Mouse (Mus musculus): Measurements from ENCODE around the gene Ctsa.

The Ctsa gene

DNA sequence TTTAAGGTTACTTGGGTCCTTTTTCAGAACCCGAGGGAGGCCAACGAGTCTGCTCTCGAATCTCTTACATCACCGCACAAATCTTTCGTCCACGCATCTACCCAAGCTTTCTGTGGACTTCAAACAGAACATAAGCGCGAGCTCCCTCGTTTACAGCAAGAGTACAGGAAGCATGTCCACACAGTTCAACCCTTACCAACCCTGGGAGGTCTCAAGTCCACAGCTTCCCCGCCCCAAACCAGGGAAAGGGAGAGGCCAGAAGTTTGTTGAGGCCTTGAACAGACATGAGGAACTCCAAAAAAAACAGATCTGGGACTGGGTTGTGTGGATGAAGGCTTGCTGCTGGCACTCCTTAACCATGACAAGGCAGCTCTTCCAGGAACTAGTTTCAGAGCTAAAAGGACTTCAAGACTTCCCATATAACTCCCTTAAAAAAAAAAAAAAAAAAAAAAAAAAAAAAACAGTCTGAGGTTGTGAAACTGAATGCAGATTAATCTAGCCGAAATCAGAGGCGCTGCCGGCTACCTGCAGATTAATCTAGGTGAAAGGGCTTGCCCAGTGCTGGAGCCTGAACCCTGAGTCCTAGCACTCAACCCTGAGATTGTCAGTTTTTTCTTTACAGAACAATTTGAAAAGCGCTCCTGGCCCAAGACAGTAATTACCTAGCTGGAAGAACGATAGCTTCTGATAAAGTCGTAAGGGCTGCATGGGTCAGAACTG lies 29.3 kb upstream of the Ctsa start:
- in situ Hi-C loops (cut with MboI; ENCODE audit: unreplicated experiment in 2 of 2), result no loop called here

DNA sequence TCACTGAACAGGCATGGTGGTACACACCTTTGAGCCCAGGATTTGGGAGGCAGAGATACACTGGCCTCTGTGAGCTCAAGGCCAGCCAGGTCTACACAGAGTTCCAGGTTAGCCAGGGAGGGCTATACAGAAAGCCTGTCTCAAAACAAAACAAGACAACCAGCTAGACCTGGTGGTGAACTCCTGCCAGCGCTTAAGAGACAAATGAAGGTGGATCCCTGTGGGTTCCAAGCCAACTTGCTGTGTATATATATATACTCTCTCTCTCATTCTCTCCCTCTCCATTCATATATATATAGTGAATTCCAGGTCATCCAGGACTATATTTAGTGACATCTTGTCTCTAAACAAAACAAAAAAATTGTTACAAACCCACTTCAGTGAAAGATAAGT lies 28.8 kb upstream of the Ctsa start:
- in situ Hi-C loops (cut with MboI; ENCODE audit: unreplicated experiment in 2 of 2), result no loop called here

DNA sequence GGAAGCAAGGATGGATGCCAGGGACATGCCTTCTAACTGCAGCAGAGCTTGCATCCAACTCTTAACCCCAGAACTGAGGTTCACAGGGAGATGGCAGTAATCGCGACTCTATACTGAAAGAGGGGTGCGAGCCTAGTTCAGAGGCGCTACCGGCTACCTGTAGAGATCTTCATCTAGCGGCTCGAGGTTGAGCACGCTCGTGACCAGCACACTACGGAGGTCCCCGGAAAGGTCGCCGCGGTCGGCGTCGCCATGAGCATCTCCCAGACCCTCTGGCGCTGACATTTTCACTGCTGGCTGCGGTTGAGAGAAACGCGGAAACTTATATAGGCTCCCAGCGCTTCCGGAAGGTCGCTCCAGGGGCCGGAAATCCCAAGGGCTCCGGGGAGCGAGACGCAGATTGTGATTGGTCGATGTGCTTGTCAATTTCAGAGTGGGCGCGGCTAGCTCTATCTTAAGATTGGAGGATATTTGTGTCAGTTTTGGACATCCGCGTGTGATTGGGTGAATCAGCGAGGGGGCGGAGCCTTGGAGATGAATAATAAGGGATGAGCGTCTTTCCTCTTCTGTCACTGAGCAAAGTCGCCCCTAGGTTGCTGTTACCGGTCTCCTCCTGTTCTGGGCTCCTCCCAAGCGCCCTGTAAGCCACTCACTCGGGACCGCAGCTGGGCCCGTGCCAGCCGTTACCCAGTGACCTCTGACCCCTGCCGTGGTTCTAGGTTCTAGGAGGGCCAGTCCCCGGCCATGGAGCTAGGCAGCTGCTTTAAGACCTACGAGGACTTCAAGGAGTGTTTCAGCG lies 27.9 kb upstream of the Ctsa start, which contains the start of the genes Acot8 and Zswim3:
Acot8 (minus strand) TSS at position 350 of the 799 bp plus-strand sequence.
Zswim3 (plus strand) TSS at position 566 of the 799 bp plus-strand sequence.
- in situ Hi-C loops (cut with MboI; ENCODE audit: unreplicated experiment in 2 of 2), result no loop called here

DNA sequence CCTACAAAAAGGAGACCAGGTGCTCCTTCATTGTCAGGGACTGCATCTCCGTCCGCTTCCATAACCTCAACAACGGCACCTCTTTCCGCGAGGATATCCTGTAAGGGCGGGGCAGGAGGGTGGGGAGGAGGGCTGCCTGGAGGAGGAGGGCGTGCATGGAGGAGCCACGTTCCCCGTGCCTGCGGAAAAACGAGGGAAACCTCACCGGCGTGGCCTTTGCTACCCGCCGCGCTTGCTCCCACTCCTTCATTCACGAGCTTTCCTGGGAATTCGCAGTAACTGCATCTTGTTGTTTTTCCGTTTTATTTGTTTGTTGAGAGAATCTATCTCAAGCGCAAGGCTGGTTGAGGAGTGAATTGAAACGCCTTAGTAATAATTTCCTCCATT lies 27.3 kb upstream of the Ctsa start:
- in situ Hi-C loops (cut with MboI; ENCODE audit: unreplicated experiment in 2 of 2), result no loop called here

DNA sequence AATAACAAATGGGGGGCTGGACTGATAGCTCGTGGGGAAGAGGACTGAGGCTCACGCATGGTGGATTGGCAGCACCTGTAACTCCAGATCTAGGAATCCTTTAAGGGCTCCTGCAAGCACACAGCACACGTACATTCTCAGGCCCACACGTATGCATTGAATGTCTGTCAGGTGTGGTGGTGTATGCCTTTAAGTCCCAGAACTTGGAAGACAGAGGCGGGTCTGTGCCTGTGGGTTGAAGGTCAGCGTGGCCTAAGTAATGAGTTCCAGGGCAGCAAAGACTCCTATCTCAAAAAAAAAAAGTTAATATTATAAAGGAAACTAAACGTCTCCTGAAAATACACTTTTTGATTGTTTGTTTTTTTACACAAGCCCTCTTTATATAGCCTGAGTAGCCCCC lies 26.1 kb upstream of the Ctsa start:
- in situ Hi-C loops (cut with MboI; ENCODE audit: unreplicated experiment in 2 of 2), result no loop called here

DNA sequence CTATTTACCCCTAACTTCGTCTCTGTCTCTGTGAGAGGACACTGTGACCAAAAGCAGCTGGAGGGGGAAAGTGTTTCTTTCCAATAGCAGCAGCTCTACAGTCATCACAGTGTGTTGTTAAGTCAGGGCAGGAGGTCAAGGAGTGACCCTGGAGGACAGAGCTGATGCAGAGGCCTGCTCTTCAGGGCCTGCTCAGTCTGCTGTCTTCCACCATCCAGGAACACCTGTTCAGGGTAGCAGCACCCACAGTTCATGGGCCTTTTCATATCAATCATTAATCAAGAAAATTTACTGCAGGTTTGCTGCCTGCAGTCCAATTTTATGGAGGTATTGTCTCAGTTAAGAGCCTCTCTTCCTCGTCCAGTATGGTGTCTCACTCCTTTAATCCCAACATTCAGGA lies 19.1 kb upstream of the Ctsa start:
- in situ Hi-C loops (cut with MboI; ENCODE audit: unreplicated experiment in 2 of 2), result no loop called here

DNA sequence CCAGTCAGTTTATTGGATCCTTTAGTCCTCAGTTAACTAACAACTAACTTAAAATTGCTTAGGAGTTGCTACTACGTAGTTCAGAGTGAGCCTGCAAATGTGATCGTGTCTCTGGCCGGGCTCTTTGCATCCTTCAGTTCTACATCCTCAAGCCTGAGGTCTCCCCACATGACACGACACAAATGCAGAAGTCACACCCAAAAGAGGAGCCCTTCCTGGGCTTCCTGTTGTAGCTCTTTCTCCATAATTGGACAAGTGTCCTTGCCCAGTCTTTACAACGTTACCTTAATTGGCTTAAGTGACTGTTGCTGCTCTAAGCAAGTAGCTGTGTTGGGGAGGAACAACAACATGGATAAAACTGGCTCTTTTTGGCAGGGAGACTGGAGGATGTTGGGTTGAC lies 17.3 kb upstream of the Ctsa start:
- in situ Hi-C loops (cut with MboI; ENCODE audit: unreplicated experiment in 2 of 2), result no loop called here

DNA sequence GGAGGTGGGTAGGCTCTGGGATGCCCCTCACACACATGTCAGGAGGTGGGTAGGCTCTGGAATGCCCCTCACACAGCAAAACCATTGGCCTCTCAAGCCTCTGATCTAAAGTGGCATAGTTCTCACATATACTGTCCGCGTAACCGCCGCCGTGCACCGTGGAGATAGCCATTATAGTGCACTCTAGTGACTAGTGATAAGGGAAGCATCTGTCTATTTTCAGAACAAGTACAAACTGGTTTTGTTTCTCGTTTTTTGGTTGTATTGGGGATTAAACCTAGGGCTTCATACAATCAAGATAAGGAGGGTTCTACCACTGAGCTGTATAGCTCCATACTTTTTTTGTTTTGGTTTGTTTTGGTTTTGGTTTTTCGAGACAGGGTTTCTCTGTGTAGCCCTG lies 16.9 kb upstream of the Ctsa start:
- in situ Hi-C loops (cut with MboI; ENCODE audit: unreplicated experiment in 2 of 2), result no loop called here

DNA sequence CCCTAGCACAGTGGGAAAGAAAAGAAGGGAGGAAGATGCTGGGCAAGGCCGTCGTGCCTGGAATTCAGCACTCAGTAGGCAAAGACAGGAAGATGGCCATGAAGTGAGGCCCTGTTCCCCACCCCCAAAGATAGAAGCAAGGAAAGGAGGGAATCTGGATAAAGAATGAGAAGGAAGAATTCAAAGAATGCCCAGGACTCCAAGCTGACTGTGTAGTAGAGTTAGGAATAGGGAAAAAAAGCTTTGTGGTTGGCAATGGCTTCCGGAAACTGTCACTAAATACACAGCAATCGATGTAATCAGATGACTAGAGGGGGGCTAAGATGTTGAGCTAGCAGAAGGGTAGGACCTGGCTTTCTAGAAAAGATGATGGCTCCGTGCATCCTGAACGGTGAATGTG lies 15.5 kb upstream of the Ctsa start:
- in situ Hi-C loops (cut with MboI; ENCODE audit: unreplicated experiment in 2 of 2), result no loop called here

DNA sequence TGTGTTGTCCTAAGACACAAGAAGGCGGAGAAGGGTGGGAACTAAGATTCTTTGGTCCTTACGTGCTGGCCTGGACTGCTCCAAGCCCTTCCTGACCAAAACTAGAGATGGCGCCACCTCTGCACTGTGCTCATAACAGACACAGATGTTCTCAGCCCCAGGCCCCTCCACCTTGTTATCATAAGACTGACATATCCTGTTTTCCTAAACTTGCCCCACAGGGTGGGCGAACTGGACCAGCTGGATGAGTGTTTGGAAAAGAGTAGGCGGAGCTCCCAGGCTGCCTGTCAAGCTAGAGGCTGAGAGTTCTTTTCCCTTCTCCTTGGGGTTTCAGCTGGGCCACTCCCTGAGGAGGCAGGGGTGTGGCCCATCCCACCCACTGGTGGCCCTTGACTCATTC lies 15.0 kb upstream of the Ctsa start:
- in situ Hi-C loops (cut with MboI; ENCODE audit: unreplicated experiment in 2 of 2), result no loop called here

DNA sequence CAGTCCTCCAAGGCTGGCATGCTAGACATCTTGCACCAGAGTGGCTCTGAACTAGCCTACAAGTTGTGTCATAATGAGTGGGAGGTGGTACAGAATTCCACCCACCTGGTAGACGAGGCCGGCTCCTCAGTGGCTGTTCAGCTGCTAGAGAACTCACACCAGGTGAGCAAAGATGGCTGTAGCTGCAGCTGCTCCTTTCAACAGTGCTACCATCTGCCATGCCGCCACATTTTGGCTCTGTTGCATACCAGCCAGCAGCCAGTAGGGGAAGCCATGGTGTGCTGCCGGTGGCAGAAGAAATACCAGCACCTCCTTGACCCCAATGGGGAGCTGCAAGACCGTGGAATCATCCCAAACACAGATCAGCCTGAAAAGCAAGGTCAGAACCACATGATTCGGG lies 11.6 kb upstream of the Ctsa start:
- in situ Hi-C loops (cut with MboI; ENCODE audit: unreplicated experiment in 2 of 2), result no loop called here

DNA sequence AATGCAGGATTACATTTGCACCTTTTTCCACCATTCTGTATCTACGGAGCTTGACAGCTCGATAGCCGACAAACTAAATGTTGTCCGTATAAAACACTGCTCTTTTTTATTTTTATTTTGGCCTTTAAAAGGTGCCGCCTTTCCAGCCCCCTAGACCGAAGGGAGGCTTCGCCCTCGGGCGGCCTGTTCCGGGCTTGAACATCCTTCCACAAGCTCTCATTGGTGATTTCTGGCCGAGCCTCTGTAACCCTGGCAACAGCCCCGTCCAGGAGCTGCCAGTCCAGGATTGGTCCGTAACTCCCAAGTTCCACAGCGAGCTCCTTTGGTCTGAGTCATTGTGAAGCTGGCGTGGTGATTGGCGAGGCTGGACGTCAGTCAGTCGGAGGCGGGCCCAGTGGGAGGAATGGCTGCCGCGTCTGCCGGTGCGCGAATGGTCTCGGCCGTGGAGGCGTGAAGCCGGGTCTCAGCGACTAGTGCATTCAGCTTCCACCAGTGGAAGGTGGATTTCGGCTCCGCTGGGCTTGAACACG lies 10.0 kb upstream of the Ctsa start, which contains the start of gene Zswim1:
Zswim1 (plus strand) TSS at position 51 of the 530 bp plus-strand sequence.
- in situ Hi-C loops (cut with MboI; ENCODE audit: unreplicated experiment in 2 of 2), result no loop called here

DNA sequence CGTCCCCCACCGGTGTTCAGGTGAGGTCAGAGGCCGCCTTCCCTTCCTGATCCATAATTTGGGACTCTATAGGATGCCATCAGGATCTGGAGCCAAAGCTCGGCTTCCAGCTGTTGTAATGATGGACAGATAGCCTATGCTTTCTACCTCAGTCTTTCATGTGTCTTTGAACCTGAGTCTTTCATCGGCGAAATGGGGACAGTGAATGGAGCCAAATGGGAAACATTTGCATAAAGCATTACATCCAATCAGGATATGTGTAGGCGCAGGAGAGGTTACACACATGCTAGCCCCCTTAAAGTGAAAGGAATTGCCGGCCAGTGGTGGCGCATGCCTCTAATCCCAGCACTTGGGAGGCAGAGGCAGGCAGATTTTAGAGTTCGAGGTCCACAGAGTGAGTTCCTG lies 9.5 kb upstream of the Ctsa start:
- in situ Hi-C loops (cut with MboI; ENCODE audit: unreplicated experiment in 2 of 2), result no loop called here

DNA sequence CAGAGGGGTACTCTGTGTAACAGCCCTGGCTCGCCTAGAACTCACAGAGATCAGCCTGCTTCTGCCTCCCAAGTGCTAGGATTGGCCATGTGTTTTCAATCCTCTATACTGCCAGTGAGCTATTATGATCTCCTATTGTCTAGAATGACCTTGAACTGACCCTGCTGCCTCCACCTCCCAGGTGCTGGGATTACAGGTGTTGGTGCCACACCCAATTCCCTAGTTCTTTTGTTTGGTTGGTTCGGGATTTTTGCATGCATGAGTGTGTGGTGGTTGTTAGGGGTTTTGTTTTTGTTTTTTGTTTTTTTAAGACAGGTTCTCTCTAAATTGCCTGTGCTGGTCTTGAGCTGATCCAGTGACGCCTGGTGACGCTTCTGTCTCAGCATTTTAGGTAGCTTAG lies 8.7 kb upstream of the Ctsa start:
- in situ Hi-C loops (cut with MboI; ENCODE audit: unreplicated experiment in 2 of 2), result no loop called here

DNA sequence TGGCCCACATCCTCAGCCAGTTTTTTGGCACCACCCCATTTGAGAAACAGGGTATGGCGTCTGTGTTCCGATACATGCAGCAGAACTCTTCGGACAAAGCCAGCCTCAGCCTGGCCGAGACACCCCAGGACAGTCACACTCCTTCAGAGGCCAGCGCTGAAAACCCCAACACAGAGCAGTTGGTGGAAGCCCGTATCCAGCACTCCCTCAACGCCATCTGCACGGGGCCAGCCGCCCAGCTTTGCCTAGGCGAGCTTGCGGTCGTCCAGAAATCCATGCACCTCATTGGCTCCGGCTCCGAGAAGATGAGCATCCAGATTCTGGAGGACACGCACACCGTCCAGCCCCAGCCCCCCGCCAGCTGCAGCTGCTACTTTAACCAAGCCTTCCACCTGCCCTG lies 7.2 kb upstream of the Ctsa start:
- in situ Hi-C loops (cut with MboI; ENCODE audit: unreplicated experiment in 2 of 2), result no loop called here

DNA sequence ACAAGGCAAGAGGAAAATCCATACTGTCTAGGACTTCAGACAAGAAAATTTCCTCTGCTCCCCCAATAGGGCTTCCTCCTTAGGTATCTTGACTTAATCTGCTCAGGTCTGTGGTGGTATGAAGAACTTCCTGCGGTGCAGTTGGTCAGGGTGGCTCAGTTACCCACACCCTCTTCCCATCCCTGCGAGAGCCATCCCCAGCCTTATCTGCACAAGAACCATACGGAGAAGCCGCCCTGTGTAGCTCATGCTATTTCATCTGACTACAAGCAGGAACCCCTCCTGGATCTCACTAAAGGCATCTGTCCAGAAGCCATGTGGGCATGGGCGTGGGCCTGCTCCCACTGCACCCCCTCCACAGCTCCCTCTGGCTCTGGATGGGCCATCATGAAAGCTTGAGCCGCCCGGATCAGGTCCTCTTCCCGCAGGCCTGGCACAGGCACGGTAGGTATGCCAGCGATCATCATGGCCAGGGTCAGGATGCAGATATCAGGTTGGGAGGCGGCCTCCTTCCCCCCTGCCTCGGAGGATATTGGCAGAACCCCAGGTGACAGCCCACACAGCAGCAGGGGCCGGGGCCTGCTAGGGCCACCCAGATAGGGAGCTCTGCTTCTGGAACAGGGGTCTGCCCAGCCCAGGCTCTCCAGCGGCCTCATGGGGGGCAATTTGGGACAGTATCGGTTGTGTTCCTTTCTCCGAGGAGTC lies 5.4 kb upstream of the Ctsa start:
- in situ Hi-C loops (cut with MboI; ENCODE audit: unreplicated experiment in 2 of 2), result no loop called here

DNA sequence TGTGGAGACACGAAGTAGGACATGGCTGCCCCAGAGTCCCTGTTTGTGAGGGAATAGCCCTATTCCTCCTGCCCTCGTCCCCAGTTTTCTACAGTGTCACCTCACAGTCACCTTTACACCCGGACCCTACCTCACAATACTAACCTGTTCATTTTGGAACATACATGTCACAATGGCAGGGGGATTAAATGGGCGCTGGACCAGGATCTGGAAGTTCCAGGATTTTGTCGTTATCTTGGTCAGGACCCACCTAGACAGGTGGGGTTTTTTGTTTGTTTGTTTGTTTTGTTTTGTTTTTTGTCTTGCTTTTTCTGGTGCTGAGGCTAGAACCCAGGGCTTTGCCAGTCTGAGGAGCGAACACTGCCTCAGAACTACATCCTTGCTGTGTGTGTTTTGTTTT lies 4.2 kb upstream of the Ctsa start, which contains the start of gene Spata25:
Spata25 (minus strand) TSS at position 101 of the 400 bp plus-strand sequence.
- in situ Hi-C loops (cut with MboI; ENCODE audit: unreplicated experiment in 2 of 2), result no loop called here

DNA sequence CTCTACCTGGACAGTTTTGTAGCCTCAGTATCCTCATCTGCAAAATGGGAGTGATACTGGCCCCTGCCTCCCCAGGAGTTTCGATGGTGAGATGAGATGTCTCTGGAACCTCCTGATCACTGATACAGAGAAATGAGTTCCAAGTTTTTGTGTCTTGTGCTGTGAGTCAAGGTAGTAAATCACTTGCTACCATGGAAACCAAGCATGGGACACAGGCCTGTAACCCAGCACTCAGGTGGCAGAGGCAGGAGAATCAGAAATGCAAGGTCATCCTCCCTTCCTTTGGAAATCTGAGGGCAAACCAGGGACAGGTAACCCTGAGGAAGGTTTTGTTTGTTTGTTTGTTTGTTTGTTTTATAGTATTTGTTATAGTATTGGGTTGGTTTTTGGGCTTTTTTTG lies 3.6 kb upstream of the Ctsa start:
- in situ Hi-C loops (cut with MboI; ENCODE audit: unreplicated experiment in 2 of 2), result no loop called here

DNA sequence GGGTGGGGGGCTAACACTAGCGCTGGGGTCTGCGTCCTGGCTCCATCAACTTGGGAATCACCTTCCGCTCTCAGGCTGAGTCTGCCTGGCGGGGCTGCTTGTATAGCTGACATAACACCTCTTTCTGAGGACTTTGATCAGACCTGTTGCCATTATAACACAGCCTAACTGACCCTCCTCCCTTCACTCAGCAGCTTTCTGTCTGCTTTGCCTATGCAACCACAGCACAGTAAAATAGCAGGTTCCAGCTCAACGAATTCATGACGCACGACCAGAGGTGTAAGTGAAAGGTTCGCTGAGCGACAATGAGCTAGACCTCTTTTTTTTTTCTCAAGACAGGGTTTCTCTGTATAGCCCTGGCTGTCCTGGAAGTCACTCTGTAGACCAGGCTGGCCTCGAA lies 1.6 kb upstream of the Ctsa start:
- in situ Hi-C loops (cut with MboI; ENCODE audit: unreplicated experiment in 2 of 2), result loop anchor here (5.0 kb wide), 4 partner anchors 41 to 81 kb away; partner anchors contain the start of genes Pcif1 (in 1 of the 2) and Zfp335 (in 1 of the 2)

DNA sequence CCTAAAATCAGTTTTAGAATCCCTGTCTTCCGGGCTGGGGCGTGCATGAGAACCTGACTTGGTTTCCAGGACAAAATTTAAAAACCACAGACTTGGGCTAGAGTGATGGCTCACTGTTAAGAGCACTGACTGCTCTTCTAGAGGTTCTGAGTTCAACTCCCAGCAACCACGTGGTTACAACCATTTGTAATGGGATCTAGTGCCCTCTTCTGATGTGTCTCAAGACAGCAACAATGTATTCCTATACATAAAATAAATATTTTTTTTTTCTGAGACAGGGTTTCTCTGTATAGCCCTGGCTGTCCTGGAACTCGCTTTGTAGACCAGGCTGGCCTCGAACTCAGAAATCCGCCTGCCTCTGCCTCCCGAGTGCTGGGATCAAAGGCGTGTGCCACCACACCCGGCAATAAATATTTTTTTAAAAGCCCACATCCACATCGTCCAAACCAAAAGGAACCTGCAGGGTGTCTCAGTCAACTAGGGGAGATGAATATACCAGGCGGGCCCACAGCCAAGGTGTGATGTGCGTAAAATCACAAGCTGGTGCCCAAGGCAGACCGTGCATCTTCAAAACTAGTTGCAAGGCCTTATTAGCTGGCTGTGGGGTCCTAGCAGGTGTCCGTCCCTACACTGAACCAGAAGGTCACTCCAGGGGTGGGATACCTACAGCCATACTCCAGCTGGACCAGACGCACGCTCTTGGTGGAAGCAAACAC lies 483 bp upstream of the Ctsa start:
- in situ Hi-C loops (cut with MboI; ENCODE audit: unreplicated experiment in 2 of 2), result loop anchor here (5.0 kb wide), 4 partner anchors 40 to 80 kb away; partner anchors contain the start of genes Pcif1 (in 1 of the 2) and Zfp335 (in 1 of the 2)

Data from v-Abl transformed pro-B cells (cell line).